23 mouse cellular contexts compared by ENCODE assay signal in genomic region chr1:155627746-155628145, GRCm38 (mm10).
"Had no signal": no experiment of that assay in that cellular context is flagged by ENCODE, and none has a peak within 500 bp of the region (broad histone marks: within the 10 kb centered on the region; RNA-seq: fewer than 3 reads in every experiment).

No protein-coding gene starts in this region.

- H3K36me3 ChIP-seq: heart, embryonic 15.5 days had no signal

- H3K4me2 ChIP-seq: heart, embryonic 11.5 days; heart, embryonic 15.5 days; hindbrain, embryonic 13.5 days; hindbrain, embryonic 15.5 days; limb, embryonic 12.5 days; liver, embryonic 13.5 days; liver, embryonic 15.5 days had no signal

- H3K27ac ChIP-seq: heart, adult 2 months; heart, embryonic 15.5 days; hindbrain, embryonic 13.5 days; hindbrain, embryonic 15.5 days; hindbrain, postnatal 0 days; layer of hippocampus, adult 2 months; left cerebral cortex, adult 2 months; limb, embryonic 10.5 days; limb, embryonic 12.5 days; liver, embryonic 13.5 days; liver, embryonic 15.5 days had no signal

- H3K27me3 ChIP-seq: heart, embryonic 15.5 days; hindbrain, embryonic 13.5 days; hindbrain, embryonic 15.5 days; limb, embryonic 12.5 days; liver, embryonic 13.5 days; liver, embryonic 15.5 days had no signal

- H3K4me1 ChIP-seq: heart, embryonic 15.5 days; hindbrain, embryonic 13.5 days; hindbrain, embryonic 15.5 days; limb, embryonic 10.5 days; limb, embryonic 12.5 days; liver, embryonic 13.5 days; liver, embryonic 15.5 days had no signal

- ATAC-seq: hindbrain, postnatal 0 days; liver, postnatal 0 days had no signal

- DNase-seq: gastrocnemius, postnatal 14 days; gastrocnemius, postnatal 36 days; heart, adult 11 months; heart, adult 2 months; heart, postnatal 14 days; kidney, adult 18-20 months; kidney, adult 8-10 months; kidney, postnatal 10 days; kidney, postnatal 25 days; kidney, postnatal 4 days; liver; liver, embryonic 13.5 days; liver, postnatal 0 days had no signal

- H3K9me3 ChIP-seq: heart, embryonic 15.5 days; hindbrain, embryonic 13.5 days; hindbrain, embryonic 15.5 days; limb, embryonic 10.5 days; limb, embryonic 12.5 days; liver, embryonic 13.5 days; liver, embryonic 15.5 days had no signal

- H3K4me3 ChIP-seq: heart, adult 2 months; heart, embryonic 15.5 days; hindbrain, embryonic 13.5 days; hindbrain, embryonic 15.5 days; layer of hippocampus, adult 2 months; left cerebral cortex, adult 2 months; limb, embryonic 10.5 days; limb, embryonic 12.5 days; liver, embryonic 13.5 days; liver, embryonic 15.5 days had no signal

- H3K9ac ChIP-seq: heart, embryonic 15.5 days; hindbrain, embryonic 13.5 days; hindbrain, embryonic 15.5 days; limb, embryonic 12.5 days; liver, embryonic 13.5 days; liver, embryonic 15.5 days; liver, postnatal 0 days had no signal
